Mouse (Mus musculus) thymus, postnatal 0 days (tissue): Measurements from ENCODE around the gene Krt222. TPM values are rescaled to one million over a fixed set of nuclear protein-coding genes. Genes with fewer than 3 reads are reported as not detected.

ENCODE experiments used
- polyA plus RNA-seq: library from polyadenylated mRNA; unstranded; fragments of >200 nt; fragmentation: Nextera tagmentation; extraction: Ambion mirVana; gene quantifications from 2 replicates; pipeline ENCODE4 v1.2.1, GENCODE M21; 2015

Krt222 gene
- polyA plus RNA-seq, 1 experiment from 2014 or later = 1.7 TPM

Other genes starting within 250 kb of the Krt222 start
- gene Top2a, start 219.9 kb downstream of the Krt222 start, polyA plus RNA-seq = 298 and 329 TPM in 2 replicates
- gene Igfbp4, start 202.8 kb downstream of the Krt222 start, polyA plus RNA-seq = 85.0 and 98.4 TPM in 2 replicates
- gene Tns4, start 154.8 kb downstream of the Krt222 start, polyA plus RNA-seq = 1.4 and 1.7 TPM in 2 replicates
- gene Ccr7, start 89.0 kb downstream of the Krt222 start, polyA plus RNA-seq = 36.2 and 37.4 TPM in 2 replicates
- 227 and 240 TPM in 2 replicates for gene Smarce1, start 13.1 kb downstream of the Krt222 start, polyA plus RNA-seq
- 0.72 and 0.75 TPM in 2 replicates for gene Krt24, start 41.2 kb upstream of the Krt222 start, polyA plus RNA-seq
- gene Krt25, start 78.9 kb upstream of the Krt222 start, polyA plus RNA-seq = 0.35 and 0.39 TPM in 2 replicates
- not detected in 2 replicates for gene Krt26, start 93.9 kb upstream of the Krt222 start, polyA plus RNA-seq
- 0.09 and 0.23 TPM in 2 replicates for gene Krt27, start 107.0 kb upstream of the Krt222 start, polyA plus RNA-seq
- 0.27 and 0.30 TPM in 2 replicates for gene Krt28, start 130.8 kb upstream of the Krt222 start, polyA plus RNA-seq
- 44.9 and 47.3 TPM in 2 replicates for gene Krt10, start 145.3 kb upstream of the Krt222 start, polyA plus RNA-seq
- 0.52 and 0.63 TPM in 2 replicates for gene Krt12, start 178.2 kb upstream of the Krt222 start, polyA plus RNA-seq
- 1.6 TPM in 2 replicates for gene Krt20, start 194.1 kb upstream of the Krt222 start, polyA plus RNA-seq
- 1.8 and 2.4 TPM in 2 replicates for gene Krt23, start 249.1 kb upstream of the Krt222 start, polyA plus RNA-seq